13 mouse cellular contexts compared by ENCODE assay signal in the genomic region with DNA sequence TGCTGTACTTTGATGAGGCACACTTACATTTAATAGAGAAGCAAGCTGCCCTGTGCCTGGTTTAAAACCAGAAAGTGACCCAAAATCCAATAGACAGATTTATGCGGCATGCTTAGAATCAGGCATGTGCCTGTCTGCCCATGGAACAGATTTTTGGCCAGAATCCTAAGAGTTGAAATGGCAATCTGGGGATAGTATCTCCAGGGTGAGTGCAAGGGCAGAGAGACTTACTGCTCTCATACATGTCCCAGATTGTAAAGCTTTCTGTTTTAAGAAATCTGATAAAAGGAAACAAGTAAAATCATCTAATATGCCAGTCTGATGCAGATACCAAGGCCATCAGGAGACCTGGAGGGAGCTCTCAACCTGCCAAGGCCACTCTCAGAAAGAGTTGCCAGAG.
"Had no signal": no experiment of that assay in that cellular context is flagged by ENCODE, and none has a peak within 500 bp of the region (broad histone marks: within the 10 kb centered on the region; RNA-seq: fewer than 3 reads in every experiment).

No protein-coding gene starts in this region.

- ATAC-seq: liver, embryonic 12.5 days; midbrain, embryonic 15.5 days had no signal

- H3K9ac ChIP-seq: kidney, embryonic 15.5 days; limb, embryonic 15.5 days; liver, embryonic 12.5 days; lung, embryonic 14.5 days; midbrain, embryonic 15.5 days; neural tube, embryonic 12.5 days had no signal

- H3K4me3 ChIP-seq: kidney, embryonic 15.5 days; layer of hippocampus, adult 2 months; limb, embryonic 15.5 days; liver, embryonic 12.5 days; midbrain, embryonic 10.5 days; midbrain, embryonic 15.5 days; neural tube, embryonic 12.5 days had no signal

- H3K9me3 ChIP-seq: kidney, embryonic 15.5 days; limb, embryonic 15.5 days; midbrain, embryonic 10.5 days; midbrain, embryonic 15.5 days; neural tube, embryonic 12.5 days had no signal

- H3K27me3 ChIP-seq: kidney, embryonic 15.5 days; limb, embryonic 15.5 days; liver, embryonic 12.5 days; midbrain, embryonic 15.5 days; neural tube, embryonic 12.5 days had no signal

- H3K36me3 ChIP-seq: kidney, embryonic 15.5 days; limb, embryonic 15.5 days; liver, embryonic 12.5 days; midbrain, embryonic 10.5 days; midbrain, embryonic 15.5 days; neural tube, embryonic 12.5 days had no signal

- H3K4me1 ChIP-seq: kidney, embryonic 15.5 days; limb, embryonic 15.5 days; liver, embryonic 12.5 days; midbrain, embryonic 10.5 days; midbrain, embryonic 15.5 days; neural tube, embryonic 12.5 days had no signal

- H3K4me2 ChIP-seq: kidney, embryonic 15.5 days; limb, embryonic 15.5 days; liver, embryonic 12.5 days; lung, embryonic 14.5 days; midbrain, embryonic 15.5 days; neural tube, embryonic 12.5 days had no signal

- DNase-seq: kidney, postnatal 36 days; lung, embryonic 14.5 days; lung, postnatal 10 days; lung, postnatal 4 days; thymus, postnatal 4 days had no signal

- H3K27ac ChIP-seq: kidney, embryonic 15.5 days; layer of hippocampus, adult 2 months; limb, embryonic 15.5 days; liver, embryonic 12.5 days; midbrain, embryonic 10.5 days; midbrain, embryonic 15.5 days; neural tube, embryonic 12.5 days; stomach, postnatal 0 days had no signal
